Mouse (Mus musculus): ENCODE data around the gene Dab2ip. TPM values are rescaled to one million over a fixed set of nuclear protein-coding genes. Genes with fewer than 3 reads are reported as not detected.
A peak's percentile ranks its signal among the peaks of the same experiment; 100 is the strongest.

Gene Dab2ip
- polyA plus RNA-seq, 1 experiment from 2014 or later: 50.5 TPM

DNA sequence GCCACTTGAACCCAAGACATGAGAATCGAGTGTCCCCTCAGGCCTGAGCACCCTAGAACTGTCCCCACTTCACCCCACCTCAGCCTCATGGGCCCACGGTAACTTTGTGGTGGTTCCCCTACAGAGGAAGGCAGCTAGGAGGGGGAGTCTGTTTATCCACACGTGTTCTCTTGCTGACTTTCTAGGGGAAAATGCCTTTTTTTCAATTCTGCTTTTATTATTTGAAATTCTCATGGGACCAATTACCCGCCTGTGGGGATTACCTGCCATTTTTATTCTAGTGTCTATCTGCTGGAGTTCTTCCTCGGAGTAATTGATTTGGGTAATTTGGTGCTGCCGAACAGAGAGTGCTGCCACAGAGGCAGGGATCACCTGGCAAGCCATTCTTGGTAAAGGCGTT lies 35.8 kb downstream of the Dab2ip start:
- peaks cover 12% of the 10 kb centered on the region; the same call in 1 of the 2 replicates for H3K4me1 ChIP-seq (ENCODE audit: control insufficient read depth, insufficient read depth, low read length)
- H3K27me3 ChIP-seq (replicated peaks; ENCODE audit: control insufficient read depth, insufficient read depth, low read length): no peaks in the 10 kb centered on the region
- H3K36me3 ChIP-seq (ENCODE audit: control insufficient read depth, insufficient read depth, low read length): no peaks in the 10 kb centered on the region
- no peak overlapping the region for H3K4me3 ChIP-seq (ENCODE audit: low read depth, low read length)
- H3K9ac ChIP-seq (ENCODE audit: low read depth, low read length): no peak overlapping the region
- no peak for DNase-seq (ENCODE audit: low spot score)
- H3K4me2 ChIP-seq (ENCODE audit: low read depth, low read length): no peak overlapping the region
- H3K9me3 ChIP-seq (ENCODE audit: control insufficient read depth, low read length): no peaks in the 10 kb centered on the region
- WGBS: 64% methylated on average over 7 of the region's 7 CpGs
- no peak for ATAC-seq (ENCODE audit: low read depth)
- H3K27ac ChIP-seq (replicated peaks; ENCODE audit: low read depth, low read length): no peak overlapping the region

DNA sequence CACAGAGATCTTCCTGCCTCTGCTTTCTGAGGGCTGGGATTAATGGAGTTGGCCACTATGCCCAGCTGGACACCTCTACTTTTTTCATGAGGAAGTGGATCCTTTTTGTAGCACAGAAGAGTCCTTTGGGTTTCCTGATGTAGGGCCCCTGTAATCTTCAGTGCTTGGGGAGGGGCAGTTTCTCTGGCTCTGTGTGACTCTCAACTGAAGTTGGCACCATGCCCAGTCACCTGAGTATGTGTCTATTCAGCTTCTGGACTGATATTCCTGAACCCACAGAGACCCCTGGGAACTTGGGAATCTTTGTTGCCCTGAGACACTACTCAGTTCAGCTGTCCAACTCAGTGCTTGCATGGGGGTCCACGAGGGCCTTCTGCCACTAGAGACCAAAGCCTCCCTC lies 37.0 kb downstream of the Dab2ip start:
- 50% methylated on average over 1 of the region's 1 CpGs for WGBS
- ATAC-seq (ENCODE audit: low read depth): no peak

DNA sequence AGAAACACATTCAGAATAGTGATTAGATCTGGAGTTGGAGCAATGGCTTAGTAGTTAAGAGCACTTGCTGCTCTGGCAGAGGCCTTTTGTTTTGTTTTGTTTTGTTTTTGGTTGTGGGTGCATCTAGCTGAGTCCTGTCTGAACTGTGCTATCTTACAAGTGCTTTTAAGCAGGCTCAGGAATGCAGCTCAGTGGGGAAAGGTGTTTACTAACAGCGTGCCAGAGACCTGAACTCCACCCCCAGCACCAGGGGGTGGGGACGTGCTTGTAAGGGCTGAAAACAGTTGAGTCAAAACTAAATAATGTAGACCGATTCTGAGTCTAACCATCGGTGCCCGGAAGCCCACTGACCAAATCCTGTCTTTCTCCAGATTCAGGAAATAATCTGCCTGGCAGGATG lies 37.7 kb downstream of the Dab2ip start:
- Histone ChIP-seq H3K9me3 (ENCODE audit: control insufficient read depth, low read length) (no peaks in the 10 kb centered on the region), H3K36me3 (ENCODE audit: control insufficient read depth, insufficient read depth, low read length) (no peaks in the 10 kb centered on the region), H3K9ac (ENCODE audit: low read depth, low read length) (no peak overlapping the region), H3K4me2 (ENCODE audit: low read depth, low read length) (no peak overlapping the region), H3K4me1 (ENCODE audit: control insufficient read depth, insufficient read depth, low read length) (peaks cover 12% of the 10 kb centered on the region; the same call in 1 of the 2 replicates), H3K27ac (replicated peaks; ENCODE audit: low read depth, low read length) (no peak overlapping the region), H3K27me3 (replicated peaks; ENCODE audit: control insufficient read depth, insufficient read depth, low read length) (no peaks in the 10 kb centered on the region), H3K4me3 (ENCODE audit: low read depth, low read length) (no peak overlapping the region)
- DNase-seq (ENCODE audit: low spot score) (no peak), ATAC-seq (ENCODE audit: low read depth) (no peak)
- 56% methylated on average over 5 of the region's 5 CpGs for WGBS

More for the DNA sequence above, 37.0 kb downstream of the Dab2ip start:
- H3K27me3 ChIP-seq (replicated peaks; ENCODE audit: control insufficient read depth, insufficient read depth, low read length): no peaks in the 10 kb centered on the region
- H3K9ac ChIP-seq (ENCODE audit: low read depth, low read length): no peak overlapping the region
- peaks cover 12% of the 10 kb centered on the region; the same call in 1 of the 2 replicates for H3K4me1 ChIP-seq (ENCODE audit: control insufficient read depth, insufficient read depth, low read length)
- no peaks in the 10 kb centered on the region for H3K9me3 ChIP-seq (ENCODE audit: control insufficient read depth, low read length)
- peak; percentile 63 for DNase-seq (ENCODE audit: low spot score)
- H3K36me3 ChIP-seq (ENCODE audit: control insufficient read depth, insufficient read depth, low read length): no peaks in the 10 kb centered on the region
- no peak overlapping the region for H3K4me2 ChIP-seq (ENCODE audit: low read depth, low read length)
- H3K4me3 ChIP-seq (ENCODE audit: low read depth, low read length): no peak overlapping the region
- H3K27ac ChIP-seq (replicated peaks; ENCODE audit: low read depth, low read length): no peak overlapping the region

DNA sequence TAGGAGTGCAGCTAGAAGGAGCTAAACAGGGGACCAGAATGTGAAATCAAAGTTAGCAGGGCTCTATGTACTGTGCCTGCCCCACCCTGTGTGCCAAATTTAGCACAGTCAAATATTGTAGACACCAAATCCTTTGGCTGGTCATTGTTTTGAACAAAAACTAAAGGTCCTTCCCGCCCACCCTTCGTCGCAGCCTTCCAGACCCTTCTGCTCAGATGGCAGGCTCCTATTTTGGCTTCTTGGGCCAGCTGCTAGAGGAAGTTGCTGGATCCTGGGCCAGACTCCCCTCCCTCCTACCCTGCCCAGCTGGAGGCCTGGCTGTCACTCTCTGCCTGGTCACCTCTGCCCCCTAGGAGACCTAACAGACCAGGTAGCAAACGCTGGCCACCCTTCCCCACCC lies 38.7 kb downstream of the Dab2ip start:
- Histone ChIP-seq H3K4me2 (ENCODE audit: low read depth, low read length) (no peak overlapping the region), H3K4me3 (ENCODE audit: low read depth, low read length) (no peak overlapping the region), H3K9ac (ENCODE audit: low read depth, low read length) (no peak overlapping the region), H3K36me3 (ENCODE audit: control insufficient read depth, insufficient read depth, low read length) (no peaks in the 10 kb centered on the region), H3K27me3 (replicated peaks; ENCODE audit: control insufficient read depth, insufficient read depth, low read length) (no peaks in the 10 kb centered on the region), H3K9me3 (ENCODE audit: control insufficient read depth, low read length) (no peaks in the 10 kb centered on the region), H3K4me1 (ENCODE audit: control insufficient read depth, insufficient read depth, low read length) (peaks cover 12% of the 10 kb centered on the region; the same call in 1 of the 2 replicates), H3K27ac (replicated peaks; ENCODE audit: low read depth, low read length) (no peak overlapping the region)
- WGBS: 69% methylated on average over 4 of the region's 4 CpGs
- DNase-seq (ENCODE audit: low spot score): no peak
- ATAC-seq (ENCODE audit: low read depth): no peak

DNA sequence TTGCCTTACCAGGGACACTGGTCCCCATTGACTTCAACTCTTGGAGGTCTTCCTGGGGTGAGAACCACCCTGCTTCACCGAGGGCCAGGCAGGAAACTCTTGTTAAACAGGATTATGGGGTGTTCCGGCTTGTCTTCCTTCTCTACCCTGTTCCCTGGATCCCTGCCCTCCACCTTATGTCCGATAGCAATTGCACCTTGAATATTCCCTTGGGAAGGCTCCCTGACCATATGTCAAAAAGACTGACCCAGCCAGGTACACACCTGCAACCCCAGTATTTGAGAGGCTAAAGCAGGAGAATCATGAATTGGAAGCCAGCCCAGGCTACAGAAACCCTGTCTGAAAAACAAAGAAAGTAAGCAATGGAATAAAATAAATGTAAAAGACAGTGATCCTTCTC lies 40.8 kb downstream of the Dab2ip start:
- Histone ChIP-seq H3K9me3 (ENCODE audit: control insufficient read depth, low read length) (no peaks in the 10 kb centered on the region), H3K36me3 (ENCODE audit: control insufficient read depth, insufficient read depth, low read length) (no peaks in the 10 kb centered on the region), H3K4me2 (ENCODE audit: low read depth, low read length) (no peak overlapping the region), H3K9ac (ENCODE audit: low read depth, low read length) (no peak overlapping the region), H3K27me3 (replicated peaks; ENCODE audit: control insufficient read depth, insufficient read depth, low read length) (no peaks in the 10 kb centered on the region), H3K4me3 (ENCODE audit: low read depth, low read length) (no peak overlapping the region), H3K4me1 (ENCODE audit: control insufficient read depth, insufficient read depth, low read length) (peaks cover 12% of the 10 kb centered on the region; the same call in 1 of the 2 replicates), H3K27ac (replicated peaks; ENCODE audit: low read depth, low read length) (no peak overlapping the region)
- WGBS: 49% methylated on average over 3 of the region's 3 CpGs
- DNase-seq (ENCODE audit: low spot score): no peak
- ATAC-seq (ENCODE audit: low read depth): no peak

DNA sequence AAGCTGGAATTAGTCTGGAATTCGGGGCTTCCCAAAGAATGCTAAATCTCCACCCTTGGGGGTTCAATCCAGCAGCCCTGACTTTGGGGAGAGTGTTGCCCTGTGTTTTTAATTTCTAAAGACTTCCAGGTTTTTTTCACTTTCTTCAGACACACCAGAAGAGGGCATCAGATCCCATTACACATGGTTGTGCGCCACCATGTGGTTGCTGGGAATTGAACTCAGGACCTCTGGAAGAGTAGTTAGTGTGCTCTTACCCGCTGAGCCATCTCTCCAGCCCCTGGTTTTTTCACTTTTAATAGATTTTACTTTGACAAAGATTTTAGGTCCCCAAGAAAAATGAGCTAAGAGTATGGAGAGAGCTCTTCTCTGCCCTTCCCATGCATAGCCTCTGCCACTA lies 43.6 kb downstream of the Dab2ip start:
- Histone ChIP-seq H3K4me3 (ENCODE audit: low read depth, low read length) (no peak overlapping the region), H3K27ac (replicated peaks; ENCODE audit: low read depth, low read length) (no peak overlapping the region), H3K9ac (ENCODE audit: low read depth, low read length) (no peak overlapping the region), H3K4me1 (ENCODE audit: control insufficient read depth, insufficient read depth, low read length) (peaks cover 12% of the 10 kb centered on the region; the same call in 1 of the 2 replicates), H3K4me2 (ENCODE audit: low read depth, low read length) (no peak overlapping the region), H3K9me3 (ENCODE audit: control insufficient read depth, low read length) (no peaks in the 10 kb centered on the region), H3K27me3 (replicated peaks; ENCODE audit: control insufficient read depth, insufficient read depth, low read length) (no peaks in the 10 kb centered on the region), H3K36me3 (ENCODE audit: control insufficient read depth, insufficient read depth, low read length) (no peaks in the 10 kb centered on the region)
- DNase-seq (ENCODE audit: low spot score) (no peak), ATAC-seq (ENCODE audit: low read depth) (no peak)
- 76% methylated on average over 3 of the region's 3 CpGs for WGBS

DNA sequence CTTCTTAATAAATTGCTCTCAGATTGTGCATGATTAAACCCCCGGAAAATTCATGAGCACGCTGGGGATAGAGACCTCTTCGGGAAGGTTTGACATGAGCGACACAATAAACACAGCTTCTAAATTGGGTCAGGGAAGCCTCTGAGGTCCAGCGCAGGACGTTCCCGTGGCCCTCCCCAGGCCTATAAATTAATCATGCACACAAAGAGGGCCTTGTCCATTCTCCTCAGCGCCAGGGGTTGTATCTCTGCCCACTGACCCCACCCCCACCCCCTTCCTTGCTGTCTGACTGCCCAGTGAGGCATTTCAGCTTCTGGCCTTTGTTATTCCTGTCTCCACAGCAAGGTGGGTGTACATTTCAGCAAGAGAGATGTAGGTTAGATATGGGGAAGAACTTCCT lies 49.4 kb downstream of the Dab2ip start:
- no peak overlapping the region for H3K4me2 ChIP-seq (ENCODE audit: low read depth, low read length)
- no peaks in the 10 kb centered on the region for H3K9me3 ChIP-seq (ENCODE audit: control insufficient read depth, low read length)
- no peak overlapping the region for H3K27ac ChIP-seq (replicated peaks; ENCODE audit: low read depth, low read length)
- no peaks in the 10 kb centered on the region for H3K36me3 ChIP-seq (ENCODE audit: control insufficient read depth, insufficient read depth, low read length)
- no peaks in the 10 kb centered on the region for H3K27me3 ChIP-seq (replicated peaks; ENCODE audit: control insufficient read depth, insufficient read depth, low read length)
- H3K4me1 ChIP-seq (ENCODE audit: control insufficient read depth, insufficient read depth, low read length): peaks cover 24% of the 10 kb centered on the region
- no peak for ATAC-seq (ENCODE audit: low read depth)
- 42% methylated on average over 8 of the region's 8 CpGs for WGBS
- H3K9ac ChIP-seq (ENCODE audit: low read depth, low read length): no peak overlapping the region
- DNase-seq (ENCODE audit: low spot score): no peak
- no peak overlapping the region for H3K4me3 ChIP-seq (ENCODE audit: low read depth, low read length)

DNA sequence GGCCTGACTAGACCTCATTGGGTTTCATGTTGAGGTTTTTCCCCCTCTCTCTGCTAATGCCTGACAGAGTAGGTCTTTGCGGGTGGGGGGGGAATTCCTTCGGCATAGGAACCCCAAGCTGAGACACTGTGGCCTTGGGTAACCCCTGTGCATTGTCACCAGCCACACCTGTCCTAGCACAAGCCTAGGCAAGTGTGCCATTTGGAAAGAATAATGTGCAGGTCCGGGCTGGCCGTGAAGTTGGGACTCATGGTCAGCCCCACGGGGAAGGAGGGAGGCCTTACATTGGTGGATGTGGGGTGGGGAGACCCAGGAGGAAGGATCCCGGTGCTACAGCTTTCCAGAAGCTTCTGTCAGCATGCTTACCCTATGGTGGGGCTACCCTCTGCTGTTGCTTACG lies 50.8 kb downstream of the Dab2ip start:
- ATAC-seq (ENCODE audit: low read depth): no peak

DNA sequence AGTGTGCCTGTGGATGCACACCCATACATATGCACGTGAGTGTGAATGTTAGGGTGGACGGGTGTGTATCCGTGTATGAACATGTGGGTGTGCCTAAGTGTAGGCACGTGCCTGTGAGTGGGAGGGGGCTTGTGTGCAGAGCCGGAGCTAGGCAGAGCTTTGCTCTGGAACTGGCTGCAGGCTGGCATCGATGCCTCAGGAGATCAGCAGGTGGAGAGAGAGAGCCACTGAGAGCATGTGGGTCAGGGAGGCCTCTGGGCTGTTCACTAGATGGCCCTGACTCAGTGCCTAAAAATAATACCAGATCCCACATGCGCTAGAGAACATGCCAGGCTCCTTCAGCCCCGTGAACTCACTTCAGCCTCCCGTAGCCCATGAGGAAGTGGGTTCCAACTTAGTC lies 51.3 kb downstream of the Dab2ip start:
- no peaks in the 10 kb centered on the region for H3K27me3 ChIP-seq (replicated peaks; ENCODE audit: control insufficient read depth, insufficient read depth, low read length)
- ATAC-seq (ENCODE audit: low read depth) (0 out of 2 replicates have a peak, but pooled peaks have one; percentile 17), DNase-seq (ENCODE audit: low spot score) (peak; percentile 49)
- peaks cover 35% of the 10 kb centered on the region for H3K4me1 ChIP-seq (ENCODE audit: control insufficient read depth, insufficient read depth, low read length)
- H3K9ac ChIP-seq (ENCODE audit: low read depth, low read length): no peak overlapping the region
- no peak overlapping the region for H3K27ac ChIP-seq (replicated peaks; ENCODE audit: low read depth, low read length)
- WGBS: 46% methylated on average over 9 of the region's 9 CpGs
- no peak overlapping the region for H3K4me2 ChIP-seq (ENCODE audit: low read depth, low read length)
- no peaks in the 10 kb centered on the region for H3K9me3 ChIP-seq (ENCODE audit: control insufficient read depth, low read length)
- no peak overlapping the region for H3K4me3 ChIP-seq (ENCODE audit: low read depth, low read length)
- no peaks in the 10 kb centered on the region for H3K36me3 ChIP-seq (ENCODE audit: control insufficient read depth, insufficient read depth, low read length)

More for the DNA sequence above, 50.8 kb downstream of the Dab2ip start:
- Histone ChIP-seq H3K36me3 (ENCODE audit: control insufficient read depth, insufficient read depth, low read length) (no peaks in the 10 kb centered on the region), H3K27me3 (replicated peaks; ENCODE audit: control insufficient read depth, insufficient read depth, low read length) (no peaks in the 10 kb centered on the region), H3K4me3 (ENCODE audit: low read depth, low read length) (no peak overlapping the region), H3K4me1 (ENCODE audit: control insufficient read depth, insufficient read depth, low read length) (peaks cover 30% of the 10 kb centered on the region), H3K4me2 (ENCODE audit: low read depth, low read length) (no peak overlapping the region), H3K9ac (ENCODE audit: low read depth, low read length) (no peak overlapping the region), H3K9me3 (ENCODE audit: control insufficient read depth, low read length) (no peaks in the 10 kb centered on the region), H3K27ac (replicated peaks; ENCODE audit: low read depth, low read length) (no peak overlapping the region)
- no peak for DNase-seq (ENCODE audit: low spot score)
- 73% methylated on average over 7 of the region's 7 CpGs for WGBS
